Mouse (Mus musculus) liver, postnatal 0 days (tissue): ENCODE measurements around the gene Ccdc12. TPM values are rescaled to one million over a fixed set of nuclear protein-coding genes. Genes with fewer than 3 reads are reported as not detected.

Experiments
- ATAC-seq: fragments of 200-750 bp; cut with Nextera tagmentation; 2 replicates; pipeline ENCODE4 v1.8.0; 2017; ENCODE audit warnings: mild to moderate bottlenecking, moderate library complexity
- DNase-seq: peaks from one replicate; pipeline ENCODE4 v3.0.0-alpha.2; 2016
- H3K27ac ChIP-seq: fragments of 300-500 bp; sonication (generic); 2 replicates; pipeline ENCODE4 v1.5.1; 2014; ENCODE audit warnings: antibody characterized with exemption, moderate library complexity, mild to moderate bottlenecking, low read depth
- H3K27me3 ChIP-seq: fragments of 300-500 bp; sonication (generic); 2 replicates; pipeline ENCODE4 v1.6.1; 2014; ENCODE audit warnings: low read length, control low read depth, mixed read lengths; ENCODE audit not compliant: insufficient read depth
- H3K36me3 ChIP-seq: fragments of 300-500 bp; sonication (generic); replicated peaks from 2 replicates; pipeline ENCODE4 v1.6.1; 2014; ENCODE audit warnings: mild to moderate bottlenecking, control low read depth, low read length, moderate library complexity, mixed read lengths; ENCODE audit not compliant: insufficient read depth
- H3K4me1 ChIP-seq: fragments of 300-500 bp; sonication (generic); 2 replicates; pipeline ENCODE4 v1.6.1; 2014; ENCODE audit warnings: antibody characterized with exemption, mild to moderate bottlenecking, control low read depth; ENCODE audit not compliant: insufficient read depth
- H3K4me2 ChIP-seq: fragments of 300-500 bp; sonication (generic); 2 replicates; pipeline ENCODE4 v1.6.1; 2014; ENCODE audit warnings: low read depth, mild to moderate bottlenecking, low read length, moderate library complexity, mixed read lengths
- H3K4me3 ChIP-seq: fragments of 300-500 bp; sonication (generic); 2 replicates; pipeline ENCODE4 v1.5.1; 2014; ENCODE audit warnings: low read depth, low read length
- H3K9ac ChIP-seq: fragments of 300-500 bp; sonication (generic); replicated peaks from 2 replicates; pipeline ENCODE4 v1.6.1; 2014; ENCODE audit warnings: mild to moderate bottlenecking, moderate library complexity
- H3K9me3 ChIP-seq: fragments of 300-500 bp; sonication (generic); 2 replicates; pipeline ENCODE4 v1.6.1; 2016; ENCODE audit warnings: mild to moderate bottlenecking, control low read depth, low read length, mixed read lengths
- CTCF ChIP-seq: sonication (generic); IDR thresholded peaks from 2 replicates; pipeline ENCODE4 v1.5.1; 2016; ENCODE audit warnings: antibody characterized with exemption, low read depth
- EP300 ChIP-seq: IDR thresholded peaks from 2 replicates; pipeline ENCODE4 v1.6.1; 2016; ENCODE audit warnings: antibody characterized with exemption, low read depth, mild to moderate bottlenecking
- WGBS: fragments of 180-500 bp; shearing (Covaris S2); extraction: QIAGEN DNeasy Blood & Tissue Kit; methylation state at CpG from one replicate; pipeline ENCODE4 v1.1.7; 2014; ENCODE audit not compliant: insufficient replicate concordance; 5-methylcytosine and 5-hydroxymethylcytosine counted together
- polyA plus RNA-seq: library from polyadenylated mRNA; unstranded; fragments of >200 nt; fragmentation: Nextera tagmentation; extraction: Ambion mirVana; gene quantifications from 2 replicates; pipeline ENCODE4 v1.2.1, GENCODE M21; 2015

The Ccdc12 gene
- polyA plus RNA-seq, 1 experiment from 2014 or later = 69.3 TPM

DNA sequence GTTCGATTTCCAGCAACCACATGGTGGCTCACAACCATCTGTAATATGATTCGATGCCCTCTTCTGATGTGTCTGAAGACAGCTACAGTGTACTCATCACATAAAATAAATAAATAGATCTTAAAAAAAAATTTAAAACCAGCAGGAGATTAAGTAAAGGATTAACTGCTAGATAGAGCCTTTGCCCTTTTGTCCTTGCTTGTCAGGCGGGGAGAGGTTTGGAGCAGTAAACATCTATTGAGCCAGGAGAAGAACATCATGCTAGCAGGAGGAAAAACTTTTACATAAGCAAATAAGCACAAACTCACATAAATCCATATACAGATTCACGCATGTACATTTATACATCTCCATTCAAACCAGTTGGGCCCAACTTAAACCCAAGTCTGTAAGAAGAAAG, 56.2 kb downstream of the Ccdc12 start:
- DNase-seq (no peak), ATAC-seq (no peak)
- no peaks in the 10 kb centered on the region for H3K27me3 ChIP-seq
- H3K4me3 ChIP-seq = no peak overlapping the region
- no peaks in the 10 kb centered on the region for H3K4me1 ChIP-seq
- no peaks in the 10 kb centered on the region for H3K9me3 ChIP-seq
- WGBS = 80% methylated on average over 4 of the region's 4 CpGs
- H3K36me3 ChIP-seq = peaks cover 33% of the 10 kb centered on the region
- TF ChIP-seq EP300 (no peak), CTCF (no peak)
- no peak overlapping the region for H3K4me2 ChIP-seq
- H3K9ac ChIP-seq = no peak overlapping the region
- H3K27ac ChIP-seq = no peak overlapping the region

DNA sequence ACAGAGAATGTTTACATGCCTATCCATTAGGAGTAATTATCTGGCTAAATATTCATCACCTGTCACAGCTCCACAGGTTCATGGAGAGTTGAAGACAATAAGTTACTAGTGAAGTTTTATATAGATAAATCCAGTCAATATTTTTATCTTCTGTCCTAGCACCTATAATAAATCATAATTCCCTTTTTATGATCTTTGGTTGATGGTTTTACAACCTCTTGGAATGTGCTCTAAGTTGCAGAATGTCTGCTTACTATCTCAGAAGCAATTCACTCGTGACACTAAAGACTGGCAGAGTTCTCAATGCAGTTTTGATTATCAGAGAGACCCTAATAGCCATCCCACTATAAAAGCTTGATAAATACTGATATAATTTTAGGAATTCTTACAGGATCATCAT, 57.1 kb downstream of the Ccdc12 start:
- Histone ChIP-seq H3K27ac (no peak overlapping the region), H3K9me3 (no peaks in the 10 kb centered on the region), H3K4me1 (no peaks in the 10 kb centered on the region), H3K27me3 (no peaks in the 10 kb centered on the region), H3K9ac (no peak overlapping the region), H3K4me2 (no peak overlapping the region), H3K36me3 (peaks cover 33% of the 10 kb centered on the region), H3K4me3 (no peak overlapping the region)
- DNase-seq (no peak), ATAC-seq (no peak)
- TF ChIP-seq EP300 (no peak), CTCF (no peak)
- WGBS = 75% methylated on average over 1 of the region's 1 CpGs

DNA sequence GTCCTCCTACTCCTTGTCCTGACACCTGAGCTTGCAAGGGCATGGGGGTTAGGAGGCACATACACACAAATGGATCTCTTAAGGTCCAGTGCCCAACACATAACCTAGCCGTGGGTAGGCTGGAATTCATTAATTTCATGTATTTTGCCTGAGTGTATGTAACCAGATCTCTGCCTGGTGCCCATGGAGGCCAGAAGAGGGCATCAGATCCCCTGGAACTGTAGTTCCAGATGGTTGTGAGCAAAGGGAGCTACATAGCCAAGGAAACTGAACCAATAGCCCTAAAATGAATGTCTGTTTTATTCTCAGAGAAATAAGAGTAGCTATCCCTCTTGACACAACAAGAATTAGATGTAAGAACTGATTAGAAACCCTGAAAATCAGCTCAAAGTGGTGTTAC, 59.1 kb downstream of the Ccdc12 start:
- no peaks in the 10 kb centered on the region for H3K9me3 ChIP-seq
- no peak overlapping the region for H3K4me3 ChIP-seq
- no peak overlapping the region for H3K9ac ChIP-seq
- TF ChIP-seq EP300 (no peak), CTCF (peak; percentile 42)
- H3K27ac ChIP-seq = no peak overlapping the region
- H3K36me3 ChIP-seq = peaks cover 29% of the 10 kb centered on the region
- H3K27me3 ChIP-seq = no peaks in the 10 kb centered on the region
- ATAC-seq = no peak
- H3K4me1 ChIP-seq = no peaks in the 10 kb centered on the region
- H3K4me2 ChIP-seq = no peak overlapping the region
- 72% methylated on average over 1 of the region's 1 CpGs for WGBS
- no peak for DNase-seq

DNA sequence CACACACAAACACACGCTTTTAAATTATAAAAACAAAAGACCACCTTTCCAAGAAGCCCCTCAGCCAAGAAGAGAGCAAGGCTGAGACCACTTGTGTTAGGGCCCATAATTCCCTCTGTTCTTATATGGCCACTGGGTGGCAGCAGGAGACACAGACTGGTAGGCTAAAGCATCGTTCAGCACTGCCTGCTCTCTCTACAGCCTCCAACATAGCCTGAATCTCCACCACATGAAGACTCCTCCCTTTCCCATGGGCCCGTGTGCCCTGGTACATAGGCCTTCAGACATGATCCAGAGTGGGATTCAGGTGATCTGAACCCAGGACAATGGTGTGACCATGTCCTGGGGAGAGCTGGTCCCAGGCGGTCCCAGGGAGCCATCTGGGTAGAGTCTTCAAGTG, 60.5 kb downstream of the Ccdc12 start:
- peak; percentile 55; the same call in 1 of the 2 replicates for ATAC-seq
- peak; percentile 85 for TF ChIP-seq CTCF
- TF ChIP-seq EP300 = no peak
- no peak overlapping the region for H3K27ac ChIP-seq
- no peak for DNase-seq
- no peak overlapping the region for H3K4me3 ChIP-seq
- H3K36me3 ChIP-seq = peaks cover 23% of the 10 kb centered on the region
- H3K4me1 ChIP-seq = no peaks in the 10 kb centered on the region
- H3K9me3 ChIP-seq = no peaks in the 10 kb centered on the region
- H3K9ac ChIP-seq = no peak overlapping the region
- H3K27me3 ChIP-seq = no peaks in the 10 kb centered on the region
- H3K4me2 ChIP-seq = no peak overlapping the region
- 35% methylated on average over 4 of the region's 4 CpGs for WGBS

DNA sequence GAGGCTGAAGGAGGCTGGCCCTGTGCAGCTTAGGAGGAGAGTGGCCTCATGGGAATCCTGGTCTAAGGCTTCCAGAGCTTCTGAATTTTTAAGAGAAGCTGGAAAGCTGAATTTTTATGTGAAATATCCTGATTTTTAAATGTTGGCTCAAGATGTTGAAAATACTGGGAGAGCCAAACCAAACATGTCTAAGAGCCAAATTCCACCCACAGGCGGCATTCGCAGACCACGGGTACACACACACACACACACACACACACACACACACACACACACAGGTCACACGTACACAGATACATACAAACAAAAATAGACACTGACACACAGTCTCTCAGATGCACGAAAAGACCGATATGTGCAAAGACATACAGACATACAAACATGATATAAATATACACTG, 61.8 kb downstream of the Ccdc12 start:
- Histone ChIP-seq H3K9me3 (no peaks in the 10 kb centered on the region), H3K4me3 (no peak overlapping the region), H3K9ac (no peak overlapping the region), H3K27ac (no peak overlapping the region), H3K36me3 (peaks cover 15% of the 10 kb centered on the region), H3K27me3 (no peaks in the 10 kb centered on the region), H3K4me1 (no peaks in the 10 kb centered on the region), H3K4me2 (no peak overlapping the region)
- WGBS = 80% methylated on average over 6 of the region's 6 CpGs
- DNase-seq (no peak), ATAC-seq (no peak)
- TF ChIP-seq CTCF = no peak
- TF ChIP-seq EP300 = no peak

DNA sequence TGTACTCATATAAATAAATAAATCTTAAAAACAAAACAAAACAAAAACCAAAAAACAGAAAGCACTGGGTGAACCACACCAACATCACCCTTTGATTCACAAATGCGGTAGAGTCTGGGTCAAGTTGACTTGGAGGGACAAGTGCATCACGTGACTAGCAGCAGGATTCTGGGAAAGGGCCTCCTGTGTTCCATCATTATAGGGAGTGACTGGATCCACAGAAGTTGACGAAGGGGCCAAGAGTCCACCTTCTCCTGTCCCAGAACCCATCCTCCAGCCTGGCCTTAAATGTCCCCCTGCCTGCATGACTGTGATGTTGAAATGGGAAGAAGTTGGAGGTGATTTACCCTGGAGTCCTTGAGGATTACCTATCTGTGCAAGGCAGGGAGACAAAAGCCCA, 62.5 kb downstream of the Ccdc12 start:
- ATAC-seq (no peak), DNase-seq (no peak)
- Histone ChIP-seq H3K9me3 (no peaks in the 10 kb centered on the region), H3K4me2 (no peak overlapping the region), H3K4me1 (no peaks in the 10 kb centered on the region), H3K27me3 (no peaks in the 10 kb centered on the region), H3K36me3 (peaks cover 14% of the 10 kb centered on the region), H3K9ac (no peak overlapping the region), H3K4me3 (no peak overlapping the region), H3K27ac (no peak overlapping the region)
- WGBS = 80% methylated on average over 3 of the region's 3 CpGs
- no peak for TF ChIP-seq EP300
- no peak for TF ChIP-seq CTCF

DNA sequence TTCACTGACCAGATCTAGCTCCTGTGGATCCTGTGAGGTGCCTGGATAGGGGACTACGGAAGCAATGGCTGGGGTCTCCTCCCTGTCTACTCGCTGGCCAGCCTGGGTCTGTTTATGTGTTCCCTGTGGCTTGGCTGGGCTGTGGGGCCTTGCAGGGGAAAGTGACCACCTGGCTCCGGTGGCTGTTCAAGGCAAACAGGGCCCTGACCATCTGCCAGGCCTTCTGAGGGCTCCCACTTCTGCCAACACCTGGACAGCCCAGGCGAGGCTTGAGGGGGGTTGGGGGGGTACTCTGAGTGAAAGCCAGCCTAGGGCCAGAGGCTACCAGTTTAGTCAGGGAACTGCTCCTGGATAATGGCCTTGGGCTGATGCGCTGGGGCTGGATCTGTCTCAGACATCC, 63.7 kb downstream of the Ccdc12 start:
- Histone ChIP-seq H3K4me1 (no peaks in the 10 kb centered on the region), H3K27me3 (no peaks in the 10 kb centered on the region), H3K27ac (no peak overlapping the region), H3K9me3 (no peaks in the 10 kb centered on the region), H3K4me3 (no peak overlapping the region), H3K4me2 (no peak overlapping the region), H3K36me3 (peaks cover 6% of the 10 kb centered on the region), H3K9ac (no peak overlapping the region)
- TF ChIP-seq CTCF = no peak
- no peak for TF ChIP-seq EP300
- 64% methylated on average over 5 of the region's 5 CpGs for WGBS
- DNase-seq (no peak), ATAC-seq (no peak)
